Mouse (Mus musculus): ENCODE measurements around the gene Vsir. TPM values are rescaled to one million over a fixed set of nuclear protein-coding genes. Genes with fewer than 3 reads are reported as not detected.

Gene Vsir
- total RNA-seq, 2 experiments from 2014 or later, result 11.3 to 13.3 TPM

DNA sequence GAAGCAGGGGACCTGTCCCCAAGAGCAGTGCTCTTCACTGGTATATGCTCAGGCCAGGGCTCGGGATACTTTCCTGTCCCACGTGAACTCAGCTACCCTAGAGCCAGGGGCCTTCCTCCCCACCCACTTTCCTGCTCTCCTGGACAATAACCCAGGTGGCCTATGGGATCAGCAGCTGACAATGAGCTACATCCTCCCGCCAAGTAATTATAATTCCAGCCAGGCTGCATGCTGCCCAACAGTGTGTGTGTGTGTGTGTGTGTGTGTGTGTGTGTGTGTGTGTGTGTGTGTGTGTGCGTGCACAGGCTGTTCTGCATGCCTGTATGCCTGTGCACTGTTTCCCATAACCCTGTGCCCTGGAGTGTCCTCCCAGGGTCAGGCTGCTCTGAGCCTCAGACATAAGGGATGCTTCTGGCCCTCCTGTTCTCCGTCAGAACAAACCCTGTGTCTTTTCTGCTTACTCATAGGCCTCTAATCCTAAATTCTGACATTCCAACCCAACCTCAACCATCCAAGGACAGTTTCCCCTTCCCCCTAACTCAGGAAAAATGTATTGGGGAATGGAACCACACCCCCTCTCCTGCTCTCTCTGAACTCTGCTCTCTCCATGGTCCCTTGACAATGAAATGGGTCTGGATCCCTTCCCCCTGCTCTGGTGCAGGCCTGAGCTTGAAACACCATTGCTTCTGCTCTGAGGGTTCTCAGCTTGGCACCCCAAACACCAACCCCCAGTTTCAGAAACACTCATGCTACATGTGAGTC is 6.8 kb downstream of the Vsir start:
- peak in 1 of 2 experiments; percentile 83 for DNase-seq

DNA sequence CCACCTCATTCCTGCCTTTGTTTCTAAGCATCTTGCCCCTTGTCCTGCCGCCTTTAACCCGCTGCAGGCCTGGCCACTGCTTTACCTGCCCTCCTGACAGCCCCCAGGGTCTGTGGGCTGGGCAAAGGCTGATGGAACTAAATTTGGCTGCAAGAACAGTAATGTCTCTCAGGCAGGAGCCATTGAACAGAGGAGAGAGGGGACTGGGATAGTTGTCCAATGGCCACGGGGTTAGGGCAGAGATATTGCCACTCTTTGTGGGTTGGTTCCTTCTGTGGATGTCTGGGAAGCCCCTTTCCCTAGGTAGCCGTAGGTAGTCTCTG is 7.3 kb downstream of the Vsir start:
- no peak for DNase-seq

DNA sequence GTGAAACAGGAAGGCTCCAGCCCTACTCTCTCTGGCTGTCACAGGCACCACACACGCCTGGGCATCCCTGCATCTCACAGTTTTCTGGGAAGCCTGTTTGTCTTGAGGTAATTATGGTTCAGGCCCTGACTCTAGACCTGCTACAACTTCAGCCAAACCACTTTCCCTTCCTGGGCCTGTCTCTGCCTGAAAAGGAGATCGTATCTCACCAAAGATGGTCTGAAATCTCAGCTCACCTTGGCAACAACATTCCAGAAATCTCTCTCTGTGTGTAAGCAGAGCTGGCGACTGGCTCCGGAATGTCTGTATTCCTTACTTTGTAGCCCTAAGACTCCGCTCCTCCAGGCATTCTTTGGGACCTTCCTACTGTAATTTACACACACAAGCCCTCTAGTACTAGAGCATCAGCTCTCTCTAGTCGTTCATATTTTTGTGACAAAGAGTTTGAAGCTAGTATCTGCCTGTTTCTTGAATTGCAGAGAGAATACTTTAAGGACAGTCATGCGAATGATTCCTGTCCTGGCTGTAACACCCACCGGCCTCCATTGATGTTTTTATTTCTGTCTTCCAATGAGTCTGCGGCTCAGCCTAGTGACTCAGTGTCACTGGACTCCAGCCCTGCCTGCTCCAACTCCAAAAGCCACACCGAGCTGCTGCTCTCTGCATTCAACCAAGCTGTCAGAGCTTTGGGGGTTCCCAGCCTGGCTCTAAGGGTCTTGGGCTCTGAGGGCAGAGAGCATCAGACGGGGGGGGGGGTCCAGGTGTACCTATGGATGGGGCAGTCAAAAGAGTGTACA is 8.4 kb downstream of the Vsir start:
- DNase-seq, result peak; percentile 58 to 59

DNA sequence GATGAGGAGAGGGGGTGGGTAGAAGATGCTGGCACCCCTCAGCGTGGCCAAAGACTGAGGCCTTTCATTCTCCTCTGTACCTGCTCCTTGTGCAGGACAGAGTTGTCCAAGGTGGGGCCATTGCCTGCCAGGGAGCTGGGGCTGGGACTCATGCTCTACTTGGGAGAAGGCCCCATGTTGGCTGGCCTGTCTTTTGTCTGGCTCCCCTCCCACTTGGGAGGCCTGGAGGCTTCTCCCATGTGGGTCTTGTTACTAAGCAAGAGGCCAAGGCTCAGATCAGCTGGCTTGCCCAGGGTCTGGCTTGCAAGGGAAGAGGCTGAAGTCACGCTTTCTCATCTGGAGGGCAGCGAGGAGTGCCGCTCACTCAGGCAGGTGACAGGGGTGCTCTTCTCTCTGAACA is 10.8 kb downstream of the Vsir start:
- no peak for DNase-seq

DNA sequence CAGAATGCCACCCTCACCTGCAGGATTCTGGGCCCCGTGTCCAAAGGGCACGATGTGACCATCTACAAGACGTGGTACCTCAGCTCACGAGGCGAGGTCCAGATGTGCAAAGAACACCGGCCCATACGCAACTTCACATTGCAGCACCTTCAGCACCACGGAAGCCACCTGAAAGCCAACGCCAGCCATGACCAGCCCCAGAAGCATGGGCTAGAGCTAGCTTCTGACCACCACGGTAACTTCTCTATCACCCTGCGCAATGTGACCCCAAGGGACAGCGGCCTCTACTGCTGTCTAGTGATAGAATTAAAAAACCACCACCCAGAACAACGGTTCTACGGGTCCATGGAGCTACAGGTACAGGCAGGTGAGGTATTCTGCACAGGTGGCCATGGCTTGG is 11.2 kb downstream of the Vsir start:
- no peak for DNase-seq

DNA sequence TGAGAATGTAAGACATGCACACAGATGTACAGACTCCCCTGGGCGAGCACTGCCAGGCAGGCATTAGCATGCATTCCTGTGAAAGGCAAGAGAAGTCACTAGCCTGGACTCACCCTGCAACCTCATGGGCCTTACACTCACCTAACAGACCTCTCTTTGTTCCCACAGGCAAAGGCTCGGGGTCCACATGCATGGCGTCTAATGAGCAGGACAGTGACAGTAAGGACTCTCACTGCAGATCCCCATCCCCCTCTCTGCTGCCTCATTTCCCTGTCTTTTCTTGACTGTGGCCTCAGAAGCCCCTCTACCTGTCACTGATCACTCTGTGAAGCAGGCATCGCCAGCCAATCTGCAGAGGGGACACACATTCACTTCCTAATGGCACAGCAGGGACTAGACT is 12.1 kb downstream of the Vsir start:
- no peak for DNase-seq

DNA sequence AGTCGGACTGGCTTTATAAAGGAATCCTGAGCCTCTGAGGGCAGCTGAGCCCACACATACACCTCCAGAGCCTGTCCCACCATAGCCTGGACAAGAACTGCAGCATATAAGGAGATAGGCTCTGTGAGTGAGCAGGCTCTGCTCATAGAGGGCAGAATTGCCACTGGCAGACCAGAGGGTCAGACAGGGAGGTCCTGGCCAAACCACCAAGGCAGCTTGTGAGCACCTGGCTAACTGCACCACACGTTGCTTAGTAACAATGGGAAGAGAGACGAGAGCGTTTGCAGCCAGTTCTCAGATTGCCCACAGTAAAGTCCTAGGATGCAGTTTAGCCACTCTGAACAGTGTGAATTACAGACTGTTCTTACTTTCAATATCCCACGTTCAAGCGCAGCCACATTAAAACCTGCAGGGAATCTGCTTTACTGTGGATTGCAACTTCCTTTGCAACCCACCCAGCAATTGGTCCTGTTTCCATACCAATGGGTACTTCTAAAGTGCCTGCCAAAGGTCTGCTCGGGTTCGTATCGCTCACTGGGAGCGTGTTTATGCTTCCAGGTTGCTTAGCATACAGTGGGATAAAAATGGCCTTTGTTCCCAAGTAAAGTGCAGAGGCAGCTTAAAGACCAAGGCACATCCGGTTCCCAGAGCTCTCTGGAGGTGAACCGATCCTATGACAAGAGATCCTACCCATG is 15.1 kb downstream of the Vsir start:
- no peak for DNase-seq

DNA sequence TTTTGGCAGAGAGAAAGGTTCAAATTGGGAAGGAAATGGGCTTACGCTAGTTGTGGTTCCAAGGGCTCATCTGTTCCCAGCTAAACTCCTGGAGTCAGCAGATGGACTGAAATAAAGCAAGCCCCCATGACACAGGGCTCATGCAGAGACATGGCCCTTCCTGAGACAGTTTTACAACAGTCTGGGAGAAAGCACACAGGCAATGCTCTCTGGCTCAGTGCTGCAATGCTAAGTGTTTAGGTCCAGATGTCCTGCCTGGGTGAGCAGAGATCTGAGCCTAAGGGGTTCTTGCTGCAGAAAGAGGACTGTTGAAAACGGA is 15.6 kb downstream of the Vsir start:
- peak in 1 of 2 experiments; percentile 74 for DNase-seq

DNA sequence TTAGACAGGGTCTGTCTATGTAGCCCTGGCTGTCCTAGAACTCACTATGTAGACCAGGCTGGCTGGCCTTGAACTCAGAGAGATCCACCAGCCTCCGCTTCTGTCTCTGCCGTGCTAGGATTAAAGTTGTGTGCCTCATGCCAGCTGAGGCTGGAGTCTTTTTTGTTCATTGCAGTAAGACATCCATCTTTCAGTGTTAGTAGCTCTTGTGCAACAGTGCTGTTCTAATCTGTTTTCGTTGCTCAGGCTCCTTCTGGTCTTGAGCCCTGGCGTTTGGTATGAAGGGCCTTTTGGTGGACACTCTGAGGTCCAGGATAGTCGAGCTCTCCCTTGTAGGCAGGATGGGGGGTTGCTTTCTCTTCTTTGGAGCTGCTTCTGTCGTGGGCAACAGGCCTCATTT is 16.8 kb downstream of the Vsir start:
- DNase-seq, result no peak

DNA sequence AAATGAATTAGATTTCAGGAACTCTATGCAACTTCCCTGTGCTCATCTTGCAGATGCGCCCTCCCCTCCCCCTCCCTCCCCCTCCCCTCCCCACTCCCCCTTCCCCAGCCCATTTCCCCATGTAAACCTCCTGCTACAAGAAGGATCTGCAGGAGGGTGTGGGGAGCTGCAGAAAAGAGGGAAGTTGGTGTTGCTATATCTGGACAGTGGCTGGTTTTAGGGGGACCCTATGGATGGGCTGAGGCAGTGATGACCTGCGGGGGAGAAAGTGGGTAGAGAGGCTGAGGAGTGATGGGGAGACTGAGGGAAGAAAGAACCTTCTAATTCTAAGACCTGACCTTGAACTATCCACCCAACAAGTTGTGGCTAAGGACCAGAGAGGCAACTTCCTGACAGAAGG is 20.5 kb downstream of the Vsir start:
- peak in 1 of 2 experiments; percentile 48 for DNase-seq

DNA sequence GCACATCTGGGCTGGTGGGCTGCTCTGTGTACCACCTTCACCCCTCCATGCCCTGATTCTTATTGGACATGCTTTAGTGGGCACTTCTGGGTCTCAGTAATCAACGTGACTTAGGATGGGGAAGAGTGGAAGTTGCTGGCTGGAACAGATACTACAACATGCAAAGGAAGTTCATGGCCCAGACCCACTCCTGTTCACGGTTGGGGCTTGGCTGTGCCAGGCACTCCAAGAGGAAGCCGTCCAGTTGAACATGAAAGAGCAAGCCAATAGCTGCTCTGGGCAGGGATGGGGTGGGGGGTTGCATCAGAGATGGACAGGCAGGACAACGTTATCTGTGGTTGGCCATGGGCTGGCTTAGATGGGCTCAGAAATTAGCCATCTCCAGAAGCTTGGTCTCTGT is 21.3 kb downstream of the Vsir start:
- no peak for DNase-seq

DNA sequence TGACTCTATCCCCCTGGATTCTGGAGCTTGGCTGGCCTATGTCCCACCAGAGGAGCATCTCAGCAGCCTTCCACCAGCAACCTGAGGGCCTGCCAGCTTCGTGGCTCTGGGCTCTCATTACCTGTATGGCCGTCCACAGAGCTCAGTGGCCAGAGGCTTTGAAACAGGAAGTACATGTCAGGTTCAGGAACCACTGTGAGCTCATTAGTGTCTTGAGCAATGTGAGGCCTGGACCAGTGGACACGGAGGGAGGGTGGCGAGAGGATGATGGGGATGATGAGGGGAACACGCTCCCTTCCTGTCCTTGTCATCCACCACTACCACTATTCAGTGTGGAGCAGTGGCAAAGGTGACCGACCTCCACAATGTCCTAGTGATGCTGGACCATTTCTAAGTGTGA is 22.8 kb downstream of the Vsir start:
- DNase-seq, result no peak

DNA sequence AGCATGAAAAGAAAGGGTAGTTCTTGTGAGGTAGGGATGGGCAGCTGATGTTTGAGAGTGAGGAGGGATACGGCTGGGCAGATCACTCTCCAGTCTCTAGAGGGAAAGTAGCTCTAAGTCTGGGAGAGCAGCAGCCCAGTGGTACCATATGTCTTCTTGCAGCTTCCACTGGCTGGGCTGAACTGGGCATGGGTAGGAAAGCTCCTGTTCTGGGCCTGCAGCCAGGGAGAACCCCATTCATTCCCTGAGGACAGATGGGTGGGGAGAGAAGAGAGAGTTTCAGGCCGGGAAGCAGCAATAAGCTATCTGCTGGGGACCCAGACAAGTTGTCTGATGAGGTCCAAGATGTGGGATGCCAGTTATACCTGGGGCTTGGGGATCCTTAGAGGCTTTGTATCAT is 23.4 kb downstream of the Vsir start:
- DNase-seq, result no peak

DNA sequence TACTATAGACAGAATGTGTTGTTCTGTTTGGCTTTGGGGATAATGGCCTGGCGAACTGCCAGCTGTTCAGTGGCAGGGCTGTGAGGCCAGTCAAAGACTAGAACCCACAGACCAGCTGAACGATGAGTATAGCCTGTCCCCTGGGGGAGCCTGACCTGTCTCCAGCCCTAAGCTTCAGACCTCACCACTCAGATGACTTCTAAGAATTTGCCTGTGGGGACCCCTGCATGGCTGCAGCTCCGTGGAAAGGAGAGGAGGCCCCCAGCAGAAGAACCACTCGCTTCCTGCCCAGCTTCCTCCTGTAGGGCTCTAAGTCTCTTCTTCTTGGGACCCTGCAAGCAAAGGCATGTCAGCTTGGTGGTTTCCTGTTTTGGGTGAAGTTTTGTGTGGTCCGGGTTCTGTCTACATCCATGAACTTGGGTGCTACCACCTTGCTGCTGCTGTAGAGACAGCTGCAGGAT is 24.0 kb downstream of the Vsir start:
- no peak for DNase-seq

DNA sequence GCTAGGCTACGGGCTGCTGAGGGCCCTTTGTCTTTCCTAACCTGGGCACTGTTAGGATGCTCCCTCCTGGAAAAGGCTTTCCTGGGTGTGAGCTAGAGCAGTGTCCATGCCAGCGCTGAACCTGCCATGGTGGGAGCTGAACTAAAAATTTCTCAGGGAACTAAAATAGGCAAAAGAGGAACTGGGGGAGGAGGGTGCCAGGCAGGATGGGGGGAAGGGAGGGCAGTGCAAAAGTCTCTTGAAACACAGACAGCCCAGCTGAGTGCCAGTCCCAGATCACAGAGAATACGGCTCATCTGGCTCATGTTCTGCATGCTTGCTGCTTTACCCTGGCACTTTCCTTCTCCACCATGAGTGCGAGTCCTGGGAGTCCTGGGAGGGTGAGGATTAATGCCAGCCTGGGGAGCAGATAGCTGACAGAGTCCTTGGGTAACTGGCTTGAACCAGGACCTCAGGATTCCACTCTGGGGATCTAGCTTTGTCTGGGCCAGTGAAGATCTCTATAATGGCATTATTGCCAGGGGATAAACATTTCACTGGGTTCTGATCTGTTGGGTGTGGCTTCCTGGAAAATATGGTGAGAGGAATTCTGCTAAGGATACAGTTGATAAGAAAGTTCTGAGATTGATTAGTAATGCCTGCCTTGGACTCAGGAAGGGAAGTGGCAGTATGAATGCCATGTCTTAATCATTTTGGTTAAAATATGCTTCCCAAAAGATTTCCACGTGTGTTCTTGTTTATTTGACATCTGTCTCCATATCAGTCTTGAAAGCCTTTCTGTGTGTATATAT is 25.1 kb downstream of the Vsir start:
- peak in 1 of 2 experiments; percentile 63 for DNase-seq

DNA sequence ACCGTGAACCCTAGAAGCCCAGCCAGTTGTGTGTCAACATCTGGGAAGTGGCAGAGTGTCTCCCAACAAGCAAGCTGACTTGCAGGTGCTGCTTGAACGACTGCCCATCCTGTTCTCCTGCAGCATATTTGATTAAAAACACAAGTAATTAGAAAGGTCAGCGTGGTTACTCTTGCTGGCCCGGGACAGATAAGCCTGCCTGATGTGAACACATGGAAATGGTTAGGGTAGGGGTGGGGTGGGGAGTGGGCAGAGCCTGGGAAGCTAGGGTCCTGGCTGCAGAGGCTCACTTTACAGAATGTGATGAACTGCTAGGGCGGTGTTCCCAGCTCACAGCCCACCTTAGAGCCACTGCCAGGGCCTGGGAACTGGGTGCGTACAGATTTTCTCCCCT is 26.9 kb downstream of the Vsir start:
- DNase-seq, result no peak

DNA sequence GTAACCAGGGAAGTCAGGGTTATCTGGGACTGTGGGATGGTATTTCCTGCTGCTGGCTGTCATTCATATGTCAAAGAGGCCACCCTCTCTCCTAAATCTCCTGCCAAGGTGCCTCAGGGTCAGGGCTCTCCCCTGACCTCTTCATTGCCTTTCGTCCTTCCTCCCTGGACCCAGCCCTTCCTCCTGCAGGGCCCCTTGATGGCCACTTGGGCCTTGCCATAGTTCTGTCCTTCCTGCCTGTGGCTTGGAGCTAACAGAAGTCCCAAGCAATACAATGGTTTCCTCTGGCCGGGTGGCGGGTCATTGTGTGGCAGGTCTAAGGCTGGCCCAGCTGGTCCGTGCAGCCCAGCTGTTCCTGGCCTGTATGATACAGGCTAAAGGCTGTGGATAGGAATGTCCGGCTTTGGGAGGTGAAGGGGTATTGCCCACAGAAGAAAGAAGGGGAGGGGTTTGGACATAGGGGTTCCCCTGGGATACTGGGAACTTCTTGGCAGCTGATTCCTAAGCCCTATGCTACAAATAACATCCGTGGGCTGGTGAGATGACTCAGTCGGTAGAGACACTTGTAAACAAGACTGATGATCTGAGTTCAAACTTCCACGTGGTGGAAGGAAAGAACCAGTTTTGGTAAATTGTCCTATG is 27.4 kb downstream of the Vsir start:
- peak; percentile 64 to 86 for DNase-seq

DNA sequence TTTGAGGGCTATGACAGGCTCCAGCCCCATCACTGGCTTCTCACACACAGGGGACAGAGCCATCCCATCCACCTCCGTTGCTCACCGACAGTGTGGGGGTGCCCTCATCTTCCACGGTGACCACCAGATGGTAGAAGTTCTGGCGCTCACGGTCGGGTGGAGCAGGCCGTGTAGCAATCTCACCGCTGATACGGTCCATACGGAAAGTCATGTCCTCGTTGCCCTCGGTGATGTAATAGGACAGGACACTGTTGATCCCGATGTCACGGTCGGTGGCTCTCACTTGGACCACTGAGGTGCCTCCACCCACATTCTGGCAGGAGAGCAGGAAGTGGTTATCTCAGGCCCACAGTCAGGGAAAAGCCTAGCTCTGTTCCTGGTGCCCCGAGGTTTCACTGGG is 30.1 kb downstream of the Vsir start:
- no peak for DNase-seq

DNA sequence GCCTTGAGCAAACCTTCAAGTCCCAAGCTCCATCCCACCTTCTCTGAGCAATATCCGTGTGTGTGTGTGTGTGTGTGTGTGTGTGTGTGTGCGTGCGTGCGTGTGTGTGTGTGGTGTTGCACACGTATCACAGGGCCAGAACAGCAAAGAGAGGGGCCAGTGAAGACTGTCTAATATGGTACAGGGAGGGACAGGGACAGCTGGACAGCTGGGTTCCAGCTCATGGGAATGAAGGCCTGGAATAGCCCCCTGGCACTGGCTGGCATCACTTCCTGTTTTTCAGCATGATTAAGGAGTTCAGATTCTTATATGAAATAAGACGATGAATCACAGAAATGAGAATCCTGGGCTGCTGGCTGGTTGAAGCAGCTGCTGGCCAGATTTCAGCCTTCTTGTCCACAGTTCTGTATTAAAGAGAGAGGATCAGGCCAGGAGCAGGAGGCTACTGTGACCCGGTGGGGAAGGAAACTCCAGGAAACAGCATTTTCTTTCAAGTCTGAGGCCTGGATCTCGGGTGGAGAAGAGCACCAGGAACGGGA is 32.8 kb downstream of the Vsir start:
- no peak for DNase-seq

DNA sequence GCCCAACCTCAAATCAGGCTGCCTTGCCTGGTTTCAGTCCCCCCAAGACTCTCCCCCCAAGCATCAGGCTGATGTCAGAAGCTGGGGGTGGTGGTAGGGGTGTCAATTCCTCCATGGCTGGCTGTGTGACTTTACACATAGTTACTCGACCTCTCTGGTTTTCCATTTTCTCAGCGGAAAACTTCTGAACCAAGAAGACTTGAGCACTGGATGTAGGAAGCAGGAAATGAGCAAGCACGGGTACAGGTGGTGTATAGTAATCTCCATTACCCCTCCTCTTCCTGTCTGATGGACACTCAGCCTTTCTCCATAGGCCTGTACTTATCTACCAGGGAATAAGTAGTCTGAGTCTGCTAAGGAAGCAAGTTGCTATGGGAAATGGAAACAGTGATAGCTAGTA is 33.6 kb downstream of the Vsir start:
- DNase-seq, result no peak

DNA sequence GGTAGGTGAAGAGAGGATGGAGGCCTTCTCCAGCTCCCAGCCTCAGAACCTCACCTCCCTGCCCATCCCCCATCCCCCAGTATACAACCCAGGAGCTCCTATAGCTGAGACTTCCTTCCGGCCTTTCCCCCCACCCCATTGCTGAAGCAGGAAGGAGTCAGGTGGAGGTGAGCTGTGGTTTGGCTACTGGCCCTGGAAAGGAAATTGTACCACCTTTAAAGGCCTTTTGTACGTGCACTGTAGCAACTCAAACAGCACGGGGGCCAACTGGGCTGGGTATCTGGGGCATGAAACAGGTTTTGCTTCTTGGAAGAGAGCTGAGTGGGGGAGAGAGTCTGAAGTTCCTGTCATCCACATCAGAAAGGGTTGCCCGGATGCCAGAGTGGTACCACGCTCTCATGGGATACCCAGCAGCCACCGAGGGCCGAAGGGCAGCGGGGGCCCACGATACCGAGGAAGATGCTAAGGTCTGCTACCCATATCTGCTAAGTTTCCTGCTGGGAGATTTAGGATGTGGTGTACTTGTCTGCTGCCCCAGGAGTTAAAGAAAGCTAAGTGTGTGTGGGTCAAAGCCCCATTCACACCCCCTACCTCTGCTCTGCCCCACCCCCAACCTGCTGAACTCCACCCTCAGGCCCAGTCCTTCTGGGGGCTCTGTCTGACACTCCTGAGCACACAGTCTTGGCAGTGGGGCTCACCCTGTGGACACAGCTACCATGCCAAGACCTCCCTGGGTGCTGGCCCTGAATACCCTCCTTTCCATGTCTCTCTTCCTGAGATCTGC is 34.7 kb downstream of the Vsir start:
- DNase-seq, result no peak

Data from heart, adult 18-20 months (tissue).